Mouse (Mus musculus): ENCODE measurements around the gene Fscn3.

The Fscn3 gene

DNA sequence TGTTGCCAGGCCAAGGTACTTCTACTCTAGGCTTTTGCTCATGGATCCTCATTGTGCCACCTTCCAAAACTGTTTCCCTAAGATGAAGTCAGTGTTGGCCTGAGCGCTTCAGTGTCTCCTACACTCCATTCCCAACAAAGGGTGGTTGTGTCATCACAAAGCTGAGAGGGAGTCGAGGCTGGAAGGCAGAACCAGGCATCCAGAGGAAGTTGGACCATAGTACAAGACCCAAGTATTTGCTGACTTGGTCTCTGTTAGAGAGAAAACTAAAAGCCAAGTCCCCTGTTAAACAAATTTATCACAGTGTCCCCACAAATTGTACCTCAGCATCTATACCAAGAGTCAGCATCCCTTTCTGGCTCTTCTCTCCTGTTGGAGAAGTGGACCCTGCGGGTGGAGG lies 701 bp downstream of the Fscn3 start, which contains the start of gene Gcc1:
Gene Gcc1, minus strand, starts transcription at position 101 of the 400 bp plus-strand sequence.
- no peak for DNase-seq (ENCODE audit: low spot score)

DNA sequence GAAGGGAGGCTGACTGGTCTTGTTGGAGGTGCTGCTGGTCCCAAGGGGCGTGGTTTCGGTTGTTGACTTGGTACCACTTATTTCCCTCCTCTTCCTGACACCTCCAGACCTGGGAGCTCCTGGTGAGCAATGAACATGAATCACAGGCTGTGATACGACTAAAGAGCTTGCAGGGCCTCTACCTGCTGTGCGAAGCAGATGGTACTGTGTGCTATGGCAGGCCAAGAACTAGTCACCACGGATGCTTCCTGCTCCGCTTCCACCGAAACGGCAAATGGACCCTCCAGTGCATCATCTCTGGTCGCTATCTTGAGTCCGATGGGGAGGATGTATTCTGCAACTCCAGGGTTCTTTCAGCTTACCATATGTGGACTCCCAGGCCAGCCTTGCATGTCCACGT lies 2.3 kb downstream of the Fscn3 start:
- no peak for DNase-seq (ENCODE audit: low spot score)

DNA sequence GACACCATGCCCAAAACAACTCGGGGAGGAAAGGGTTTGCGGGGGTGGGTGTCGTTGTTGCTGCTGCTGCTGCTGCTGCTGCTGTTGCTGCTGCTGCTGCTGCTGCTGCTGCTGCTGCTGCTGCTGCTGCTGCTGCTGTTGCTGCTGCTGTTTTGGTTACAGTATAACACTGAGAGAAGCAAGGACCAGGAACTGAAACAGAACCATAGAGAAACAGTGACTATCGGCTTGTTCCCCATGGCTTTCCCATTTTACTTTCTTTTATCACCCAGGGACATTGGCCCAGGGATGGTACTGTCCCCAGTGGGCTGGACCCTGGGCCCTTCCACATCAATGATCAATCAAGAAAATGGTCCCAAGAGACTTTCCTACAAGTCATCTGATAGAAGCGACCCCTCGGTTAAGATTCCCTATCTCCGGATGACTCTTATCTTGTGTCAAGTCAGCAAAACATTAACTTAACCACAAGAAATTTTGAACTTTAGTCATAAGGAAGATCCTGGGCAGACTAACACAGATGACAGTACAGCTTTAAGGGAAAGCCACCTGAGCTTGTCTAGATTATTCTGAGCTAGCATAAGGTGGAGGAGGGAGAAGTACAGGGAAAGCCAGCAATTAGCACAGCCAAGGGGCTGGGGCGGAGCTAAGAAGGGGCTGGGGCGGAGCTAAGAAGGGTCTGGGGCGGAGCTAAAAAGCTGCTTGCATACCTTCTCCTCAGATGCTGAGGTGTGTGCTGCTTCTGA lies 3.4 kb downstream of the Fscn3 start:
- DNase-seq (ENCODE audit: low spot score), result peak; percentile 55

DNA sequence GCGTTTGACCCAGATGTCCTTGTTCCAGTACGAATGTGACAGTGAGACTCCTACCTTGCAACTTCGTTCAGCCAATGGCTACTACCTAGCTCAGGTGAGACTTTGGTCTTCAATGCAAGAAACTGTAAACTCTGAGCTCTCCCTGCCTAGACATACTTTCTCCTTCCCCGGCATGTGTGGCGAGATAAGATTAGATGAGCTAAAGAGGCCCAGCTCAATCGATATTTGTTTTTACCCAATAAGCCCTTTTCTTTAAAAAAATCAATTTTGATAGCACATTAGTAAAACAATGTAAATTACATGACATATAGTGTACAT lies 3.9 kb downstream of the Fscn3 start:
- DNase-seq (ENCODE audit: low spot score), result peak; percentile 24

DNA sequence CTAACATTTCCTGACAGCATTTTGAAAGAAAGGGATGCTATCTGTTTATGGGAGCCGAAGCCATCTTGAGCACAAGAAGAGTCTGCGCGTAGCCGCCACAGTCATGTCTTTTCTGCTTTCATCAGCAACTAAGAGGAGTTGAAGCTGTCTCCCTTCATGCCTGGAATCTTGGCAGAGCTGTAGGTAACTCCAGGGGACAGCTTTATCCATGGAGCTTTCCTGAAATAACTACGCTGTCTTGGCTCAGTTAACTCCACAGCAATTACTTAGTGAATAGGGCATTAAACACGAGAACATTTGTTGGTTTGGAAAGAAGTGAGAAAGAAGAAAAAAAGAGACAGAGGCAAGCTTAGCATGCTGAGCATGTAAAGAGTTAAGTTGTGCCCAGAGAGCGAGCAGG lies 20.3 kb downstream of the Fscn3 start:
- no peak for DNase-seq (ENCODE audit: low spot score)

DNA sequence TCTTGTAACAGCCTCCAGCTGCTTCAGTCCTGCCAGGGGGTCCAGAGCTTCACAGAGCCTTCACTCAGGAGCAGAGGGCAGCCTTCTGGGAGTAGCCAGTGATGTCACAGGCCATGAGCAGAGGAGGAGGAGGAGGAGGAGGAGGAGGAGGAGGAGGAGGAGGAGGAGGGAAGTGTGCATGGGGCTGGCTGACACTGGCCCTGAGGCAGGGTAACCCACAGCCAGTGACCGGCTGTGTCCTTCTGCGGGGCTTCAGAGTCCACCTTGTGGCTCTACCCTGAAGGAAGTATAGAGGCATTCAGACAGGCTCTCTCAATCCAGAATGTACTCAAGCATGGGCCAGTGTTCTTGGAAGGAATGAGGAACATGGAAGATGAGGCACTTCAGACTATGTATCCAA lies 21.7 kb downstream of the Fscn3 start, which contains the start of gene Pax4:
Gene Pax4, minus strand, starts transcription at position 101 of the 400 bp plus-strand sequence.
- no peak for DNase-seq (ENCODE audit: low spot score)

DNA sequence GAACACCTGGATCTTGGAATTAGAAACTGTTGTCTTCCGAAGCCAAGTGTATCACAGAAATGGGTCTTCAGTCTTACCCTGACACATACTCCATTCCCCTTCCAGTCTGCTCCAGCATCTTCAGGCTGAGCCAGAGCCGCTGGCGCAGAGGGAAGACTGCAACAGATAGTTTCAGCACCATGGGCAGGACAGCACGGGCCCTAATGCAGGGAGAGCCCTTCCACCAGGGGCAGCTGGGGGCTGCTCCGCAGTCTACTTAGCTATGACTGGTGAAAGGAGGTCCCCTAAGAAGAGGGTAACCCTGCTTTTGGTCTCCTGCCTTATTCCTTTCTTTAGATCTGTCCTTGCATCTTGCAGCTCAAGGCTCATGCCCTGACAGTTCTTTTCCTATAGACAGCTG lies 22.9 kb downstream of the Fscn3 start:
- DNase-seq (ENCODE audit: low spot score), result no peak

DNA sequence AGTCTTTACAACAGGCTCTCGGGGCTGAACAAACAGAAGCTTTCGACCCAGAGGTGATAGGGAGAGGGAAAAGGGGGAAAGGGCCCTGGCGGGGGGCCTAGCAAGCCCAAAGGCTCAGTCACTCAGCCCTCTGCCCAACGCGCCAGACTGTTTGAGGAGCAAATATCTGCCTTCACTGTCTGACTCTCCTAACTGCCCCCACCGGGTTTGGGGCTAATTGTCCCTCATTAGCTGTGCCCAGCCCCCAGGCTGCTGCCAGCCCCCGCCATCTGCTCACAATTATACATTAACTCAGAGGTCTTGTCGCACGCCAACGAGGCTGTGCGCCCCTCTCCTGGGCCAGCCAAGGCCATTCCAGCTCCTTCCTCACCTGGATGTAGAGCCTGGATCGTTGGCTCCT lies 23.4 kb downstream of the Fscn3 start:
- no peak for DNase-seq (ENCODE audit: low spot score)

DNA sequence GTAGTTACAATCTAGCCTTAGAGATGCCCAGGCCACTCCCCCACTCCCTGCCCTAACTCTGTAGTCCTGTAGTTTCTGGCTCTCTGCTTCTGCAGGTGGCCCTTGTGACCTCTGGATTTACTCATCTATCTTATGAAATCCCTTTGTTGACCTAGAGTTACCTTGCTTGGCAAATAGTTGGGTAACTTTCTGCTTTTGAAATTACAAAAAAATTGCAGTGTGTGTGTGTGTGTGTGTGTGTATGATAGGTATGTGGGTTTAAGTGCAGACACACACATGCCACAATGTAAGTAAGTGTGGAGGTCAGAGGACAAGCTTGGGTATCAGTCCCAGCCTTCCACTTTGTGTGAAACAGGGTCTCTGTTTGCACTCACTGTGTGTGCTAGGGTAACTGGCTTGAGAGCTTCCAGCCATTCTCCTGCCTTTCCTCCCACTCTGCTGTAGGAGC lies 31.7 kb downstream of the Fscn3 start:
- DNase-seq (ENCODE audit: low spot score), result no peak

DNA sequence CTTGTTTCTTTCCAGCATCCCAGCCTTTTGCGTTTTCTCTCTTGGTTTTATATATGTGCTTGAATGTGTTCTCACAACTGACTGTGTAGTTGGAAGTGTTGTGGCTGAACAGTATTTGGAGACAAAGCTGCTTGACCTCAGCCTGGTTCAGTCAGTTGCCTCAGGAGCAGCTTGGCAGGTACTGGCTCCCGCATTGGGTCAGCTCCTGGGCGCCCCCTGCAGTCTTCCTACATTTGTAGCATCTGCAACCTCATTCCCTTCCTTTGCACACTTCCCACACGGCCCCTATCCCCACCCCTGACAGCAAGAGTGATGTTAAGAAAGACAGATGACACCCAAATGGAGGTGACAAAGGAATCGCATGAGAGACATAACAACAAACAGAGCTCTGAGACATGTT lies 32.9 kb downstream of the Fscn3 start:
- DNase-seq (ENCODE audit: low spot score), result no peak

DNA sequence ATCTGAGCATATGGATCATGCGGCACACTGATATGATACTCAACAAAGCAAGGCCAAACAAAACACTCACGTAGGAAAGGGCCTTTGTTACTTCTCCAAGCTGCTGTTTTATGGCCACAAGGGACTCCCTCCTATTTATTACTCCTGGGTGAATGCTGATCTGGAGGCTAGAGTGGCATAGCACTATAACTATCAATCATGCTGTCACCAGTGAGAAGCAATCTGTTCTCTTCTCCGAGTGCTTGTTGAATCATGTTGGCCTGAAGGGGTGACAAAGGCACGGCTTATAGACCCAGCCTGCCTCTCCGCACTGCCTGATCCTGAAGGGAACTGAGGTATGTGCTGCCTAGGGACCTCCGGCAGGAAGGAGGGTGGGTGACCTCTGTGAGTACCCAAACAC lies 37.0 kb downstream of the Fscn3 start:
- DNase-seq (ENCODE audit: low spot score), result no peak

DNA sequence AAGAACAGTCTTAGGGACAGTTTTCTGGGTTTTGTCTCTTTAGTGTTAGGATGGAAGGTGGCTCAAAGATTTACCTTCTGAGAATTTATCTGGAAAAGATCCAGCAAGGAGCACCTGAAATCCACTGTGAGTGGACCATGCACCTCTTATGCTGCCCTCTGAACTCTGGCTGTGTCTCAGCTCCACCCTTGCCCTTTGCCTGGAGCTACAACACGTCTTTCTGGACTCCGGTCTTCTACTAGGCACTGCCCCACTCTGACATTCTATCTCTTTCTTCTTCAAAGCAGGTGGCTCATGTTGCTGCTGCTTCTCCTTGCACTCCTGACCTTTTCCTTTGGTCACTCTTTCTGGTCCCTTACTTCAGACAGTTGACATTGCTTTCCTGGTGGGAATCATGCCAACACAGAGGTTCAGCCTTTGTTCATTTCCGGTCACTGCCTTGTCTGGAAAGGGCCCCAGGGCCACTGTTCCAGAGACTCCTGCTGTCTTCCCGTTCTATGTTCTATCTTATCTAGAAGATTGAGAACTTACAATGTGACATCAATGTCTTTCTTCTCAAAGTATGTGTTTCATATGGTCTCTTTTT lies 42.5 kb downstream of the Fscn3 start:
- DNase-seq (ENCODE audit: low spot score), result no peak

DNA sequence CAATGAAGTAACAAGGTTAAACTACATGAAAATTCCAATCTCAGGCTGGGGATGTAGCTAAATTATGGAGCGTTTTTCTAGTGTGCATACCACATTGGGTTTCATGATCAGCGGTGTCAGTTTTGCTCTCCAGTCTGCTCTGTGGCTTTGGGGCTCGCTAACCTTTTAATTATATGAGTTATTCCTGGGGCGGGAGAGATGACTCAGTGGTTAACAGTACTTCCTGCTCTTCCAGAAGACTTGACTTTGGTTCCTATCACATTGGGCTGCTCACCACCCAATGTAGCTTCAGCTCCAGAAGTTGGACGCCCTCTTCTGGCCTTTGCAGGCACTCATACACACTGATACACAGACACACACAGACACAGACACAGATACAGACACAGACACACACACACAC lies 43.0 kb downstream of the Fscn3 start:
- no peak for DNase-seq (ENCODE audit: low spot score)

DNA sequence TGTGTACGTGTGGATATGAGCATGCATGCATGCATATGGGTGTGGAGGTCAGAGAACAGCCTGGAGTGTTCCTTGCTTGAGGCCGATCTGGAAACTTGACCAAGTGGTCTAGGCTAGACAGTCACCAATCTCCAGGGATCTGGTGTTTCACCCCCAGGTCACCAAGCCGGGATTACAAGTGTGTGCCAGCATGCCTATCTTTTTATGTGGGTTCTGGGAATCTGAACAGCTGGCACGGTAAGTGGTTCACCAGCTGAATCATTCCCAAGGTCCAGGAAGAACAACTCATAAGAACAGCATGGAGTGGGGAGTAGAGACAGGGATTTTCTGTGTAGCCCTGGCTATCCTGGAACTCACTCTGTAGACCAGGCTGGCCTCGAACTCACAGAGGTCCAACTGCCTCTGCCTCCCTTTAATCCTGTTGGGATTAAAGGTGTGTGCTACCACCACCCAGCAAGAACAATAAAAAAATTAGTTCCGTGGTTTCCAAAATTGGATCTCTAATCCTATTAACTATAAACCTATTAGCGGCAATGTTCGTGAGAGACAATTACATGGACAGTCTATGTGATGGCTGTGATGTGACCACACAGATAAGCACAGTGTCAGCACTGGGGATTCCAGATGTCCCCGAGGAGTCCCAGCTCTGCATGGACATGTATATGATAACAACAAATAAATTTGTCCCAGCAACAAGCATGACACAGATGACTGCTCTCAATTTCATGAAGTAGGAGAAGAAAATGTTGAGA lies 43.9 kb downstream of the Fscn3 start:
- no peak for DNase-seq (ENCODE audit: low spot score)

DNA sequence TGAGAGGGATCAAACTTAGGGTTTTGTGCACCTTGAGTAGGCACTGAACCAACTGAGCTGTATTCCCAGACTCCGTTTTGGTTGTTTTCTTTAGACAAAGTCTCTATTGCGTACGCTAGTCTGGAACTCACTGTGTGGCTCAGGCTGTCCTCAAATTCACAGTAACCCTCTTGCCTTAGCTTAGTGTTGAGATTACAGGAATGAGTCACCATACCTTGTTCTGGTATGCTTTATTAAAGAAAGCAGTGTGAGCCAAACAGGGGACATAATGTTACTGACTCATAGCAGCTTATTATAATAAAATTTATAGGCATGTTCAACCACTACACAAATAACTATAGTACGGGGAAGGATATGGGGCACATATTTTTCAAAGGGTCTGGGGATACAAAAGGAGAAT lies 46.6 kb downstream of the Fscn3 start:
- no peak for DNase-seq (ENCODE audit: low spot score)

DNA sequence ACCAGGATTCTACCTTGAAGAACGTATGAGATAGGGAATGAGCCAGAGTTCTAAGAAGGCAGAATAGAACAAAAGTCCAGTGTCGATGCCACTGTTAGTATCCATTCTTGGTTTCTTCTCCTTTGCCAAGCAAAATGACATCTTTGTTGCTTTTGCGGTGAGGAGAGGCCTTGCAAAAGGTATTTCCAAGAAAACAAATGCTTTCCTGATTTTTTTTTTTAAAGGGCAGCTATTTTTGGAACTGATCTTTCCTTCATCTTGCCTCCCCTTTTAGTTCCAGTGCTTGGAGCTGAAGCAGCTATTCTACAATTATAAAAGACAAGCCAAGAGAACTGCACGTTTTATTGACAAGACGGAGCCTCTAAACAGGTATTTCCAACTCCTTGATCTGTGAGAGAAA lies 47.2 kb downstream of the Fscn3 start, which contains the start of gene Snd1:
Gene Snd1, plus strand, starts transcription at position 301 of the 400 bp plus-strand sequence.
- DNase-seq (ENCODE audit: low spot score), result no peak

DNA sequence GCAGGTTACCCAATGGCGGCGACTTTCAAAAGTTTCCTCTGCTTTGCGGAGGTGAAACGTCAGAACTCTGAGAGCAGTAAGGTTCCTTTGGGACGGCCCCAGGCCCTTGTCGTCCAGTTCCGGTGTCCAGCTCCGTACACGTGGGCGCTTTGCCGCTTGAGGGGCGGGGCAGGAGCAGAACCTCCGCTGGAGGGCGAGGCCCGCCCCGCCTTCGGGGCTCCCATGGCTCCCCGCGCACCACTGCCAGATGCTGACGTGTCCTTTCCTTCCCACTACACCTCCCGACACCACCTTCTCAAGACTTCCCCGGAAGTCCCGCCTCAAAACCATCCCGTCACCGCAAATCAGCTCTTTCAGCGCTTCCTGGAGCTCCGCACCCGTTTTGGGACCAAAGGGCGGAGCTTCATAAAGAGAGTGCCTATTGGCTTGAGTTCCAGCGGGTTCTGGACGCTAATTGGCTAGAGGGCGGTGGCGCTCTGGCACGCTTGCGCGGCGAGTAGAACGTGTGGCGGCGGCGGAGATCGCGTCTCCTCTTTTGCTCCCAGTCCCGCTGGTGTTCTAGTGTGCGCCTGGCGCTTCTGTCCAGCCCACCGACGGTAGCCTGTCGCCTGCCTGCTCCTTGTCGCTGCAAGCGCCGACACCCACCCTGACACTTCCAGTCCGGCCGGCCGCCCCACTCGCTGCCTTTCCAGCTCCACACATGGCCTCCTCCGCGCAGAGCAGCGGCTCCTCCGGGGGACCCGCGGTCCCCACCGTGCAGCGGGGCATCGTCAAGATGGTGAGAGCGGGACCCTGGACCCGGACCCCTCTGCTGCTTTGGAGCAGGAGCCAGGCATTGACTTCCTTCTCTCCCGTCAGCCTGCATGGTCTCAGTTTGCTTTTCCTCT lies 52.5 kb downstream of the Fscn3 start:
- peak; percentile 99 for DNase-seq (ENCODE audit: low spot score)

DNA sequence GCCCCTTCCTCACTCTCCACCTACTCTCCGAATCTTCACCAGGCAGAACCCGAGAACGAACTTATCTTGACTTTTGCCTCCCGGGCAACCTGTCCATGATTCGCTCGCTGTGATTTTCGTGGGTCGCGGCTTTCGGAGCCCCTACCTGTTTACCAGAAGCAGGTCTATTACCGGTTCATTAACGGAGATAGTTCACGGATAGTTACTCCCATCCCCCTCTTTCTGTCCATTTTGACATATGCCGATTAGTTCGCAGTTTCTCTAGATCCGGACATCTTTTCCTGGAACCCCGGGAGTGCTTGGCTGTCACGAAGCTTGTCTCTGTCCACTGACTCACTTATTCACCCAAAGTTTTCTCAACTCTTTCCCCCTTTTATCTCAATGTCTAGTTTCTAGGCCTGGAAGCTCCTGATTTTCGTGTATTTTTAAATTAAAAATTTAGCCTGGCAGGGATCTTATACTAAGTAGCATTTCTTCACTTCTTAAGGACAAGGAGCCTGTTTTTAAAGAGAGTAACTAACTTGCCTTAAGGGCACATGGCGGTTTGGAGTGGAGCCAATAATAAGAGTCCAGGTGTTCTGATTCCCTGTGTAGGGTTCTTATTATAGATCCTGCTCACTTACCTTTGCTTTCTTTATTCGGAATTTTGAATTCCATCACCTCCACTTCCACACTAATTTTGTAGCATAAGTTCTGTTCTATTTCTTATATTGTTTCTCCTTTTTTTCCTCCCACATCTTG lies 53.3 kb downstream of the Fscn3 start:
- DNase-seq (ENCODE audit: low spot score), result peak; percentile 38

DNA sequence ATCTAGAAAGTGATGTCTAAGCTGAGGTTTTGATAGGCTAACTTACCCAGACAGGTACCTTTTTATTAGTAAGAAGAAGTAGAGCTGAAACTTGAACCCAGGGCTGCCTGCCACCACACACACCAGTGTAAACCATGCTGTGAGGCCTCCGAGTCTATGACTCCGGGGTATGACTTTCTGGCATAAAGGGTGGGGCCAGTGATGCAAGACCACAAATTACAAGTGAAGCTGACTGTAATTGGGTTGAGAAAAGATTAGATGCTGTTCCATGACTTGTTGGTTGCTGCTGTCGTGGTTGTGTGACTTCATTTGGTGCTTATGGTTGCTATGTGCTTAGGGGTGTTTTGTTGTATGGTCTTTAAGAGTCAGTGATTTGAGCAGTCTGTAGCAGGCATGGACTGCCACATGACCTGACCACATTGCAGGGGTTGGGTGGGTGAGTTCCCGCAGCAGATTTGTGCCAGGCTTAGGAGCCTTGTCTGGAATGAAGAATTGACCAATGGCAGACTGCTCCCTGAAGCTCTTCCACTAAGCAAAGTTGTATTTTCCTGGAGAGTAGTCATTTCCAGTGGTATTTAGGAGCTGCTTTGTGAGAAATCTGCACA lies 55.2 kb downstream of the Fscn3 start:
- DNase-seq (ENCODE audit: low spot score), result no peak

DNA sequence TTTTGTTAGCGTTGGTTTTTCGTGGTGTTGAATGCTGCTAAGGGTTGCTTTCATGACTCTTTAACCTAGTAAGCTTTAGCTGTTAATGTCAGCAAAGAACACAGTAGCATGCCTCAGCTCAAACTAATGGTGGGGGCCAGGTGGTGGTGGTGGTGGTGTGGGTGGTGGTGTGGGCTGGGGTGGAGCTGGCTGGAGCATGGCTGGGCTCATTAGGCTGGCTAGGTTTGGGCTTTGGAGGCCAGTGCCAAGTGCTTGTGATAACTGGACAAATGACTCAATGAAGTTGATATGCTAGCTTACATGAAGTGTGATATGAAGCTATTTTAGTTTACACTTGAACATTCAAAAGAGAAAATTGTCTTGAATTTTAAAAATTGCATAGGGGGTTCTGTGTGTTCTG lies 58.4 kb downstream of the Fscn3 start:
- no peak for DNase-seq (ENCODE audit: low spot score)

DNA sequence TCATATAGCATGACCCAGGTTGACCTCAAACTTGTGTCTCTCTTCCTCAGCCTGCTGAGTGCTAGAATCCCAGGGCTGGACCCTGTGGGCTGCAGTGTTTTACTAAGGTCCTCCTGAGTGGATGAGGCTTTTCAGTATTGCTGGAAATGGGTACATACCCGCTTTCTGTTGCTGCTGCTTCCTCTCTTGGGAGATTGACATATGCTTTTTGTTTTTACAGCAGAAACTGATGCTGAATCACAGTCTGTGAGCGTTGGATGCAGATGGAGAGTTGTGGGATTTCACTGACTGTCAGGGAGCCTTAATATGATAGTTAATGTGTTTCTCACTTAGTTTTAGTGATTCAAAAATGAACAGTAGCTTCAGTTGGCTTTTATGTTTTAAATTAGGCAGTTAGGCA lies 58.9 kb downstream of the Fscn3 start:
- no peak for DNase-seq (ENCODE audit: low spot score)

Data from c-Kit-positive CD71-positive TER-119-positive erythroid progenitor cells, embryonic 14.5 days (primary cell).